Mouse (Mus musculus) limb, embryonic 14.5 days (tissue): Measurements from ENCODE around the gene Rerg. TPM values are rescaled to one million over a fixed set of nuclear protein-coding genes. Genes with fewer than 3 reads are reported as not detected.

ENCODE experiments used
- ATAC-seq: fragments of 200-750 bp; cut with Nextera tagmentation; 2 replicates; pipeline ENCODE4 v1.8.0; 2017; ENCODE audit warnings: low read depth, moderate number of reproducible peaks, moderate TSS enrichment; ENCODE audit not compliant: low FRiP score
- DNase-seq: peaks from one replicate; pipeline ENCODE4 v3.0.0-alpha.2; 2015; ENCODE audit warnings: low spot score
- H3K27ac ChIP-seq: fragments of 300-500 bp; sonication (generic); replicated peaks from 2 replicates; pipeline ENCODE4 v1.5.1; 2014; ENCODE audit warnings: low read depth, mild to moderate bottlenecking, low read length, moderate library complexity, mixed read lengths
- H3K27me3 ChIP-seq: fragments of 300-500 bp; sonication (generic); 2 replicates; pipeline ENCODE4 v1.6.1; 2014; ENCODE audit warnings: low read length, mixed read lengths; ENCODE audit not compliant: control insufficient read depth, insufficient read depth
- H3K36me3 ChIP-seq: fragments of 300-500 bp; sonication (generic); 2 replicates; pipeline ENCODE4 v1.6.1; 2014; ENCODE audit warnings: mild to moderate bottlenecking, low read length, moderate library complexity, mixed read lengths; ENCODE audit not compliant: control insufficient read depth, insufficient read depth
- H3K4me1 ChIP-seq: fragments of 300-500 bp; sonication (generic); 2 replicates; pipeline ENCODE4 v1.6.1; 2014; ENCODE audit warnings: antibody characterized with exemption, low read length, mixed read lengths; ENCODE audit not compliant: control insufficient read depth, insufficient read depth
- H3K4me2 ChIP-seq: fragments of 300-500 bp; sonication (generic); replicated peaks from 2 replicates; pipeline ENCODE4 v1.6.1; 2014; ENCODE audit warnings: low read depth, mild to moderate bottlenecking, low read length, moderate library complexity; ENCODE audit not compliant: severe bottlenecking
- H3K4me3 ChIP-seq: fragments of 300-500 bp; sonication (generic); replicated peaks from 2 replicates; pipeline ENCODE4 v1.5.1; 2014; ENCODE audit warnings: low read length
- H3K9ac ChIP-seq: fragments of 300-500 bp; sonication (generic); 2 replicates; pipeline ENCODE4 v1.6.1; 2014; ENCODE audit warnings: mild to moderate bottlenecking, low read depth, low read length, moderate library complexity; ENCODE audit not compliant: severe bottlenecking
- H3K9me3 ChIP-seq: fragments of 300-500 bp; sonication (generic); 2 replicates; pipeline ENCODE4 v1.6.1; 2016; ENCODE audit warnings: low read length; ENCODE audit not compliant: control insufficient read depth
- POLR2A ChIP-seq: fragments of 200-500 bp; IDR thresholded peaks from 2 replicates; pipeline ENCODE4 v1.8.0; 2012; ENCODE audit warnings: inconsistent platforms, mild to moderate bottlenecking, moderate library complexity, borderline replicate concordance; ENCODE audit not compliant: insufficient read depth, insufficient read length; ENCODE audit errors: extremely low read depth
- WGBS: fragments of 180-500 bp; shearing (Covaris S2); extraction: QIAGEN DNeasy Blood & Tissue Kit; methylation state at CpG from one replicate; pipeline ENCODE4 v1.1.7; 2014; 5-methylcytosine and 5-hydroxymethylcytosine counted together
- polyA plus RNA-seq, 2 experiments: library from polyadenylated mRNA; depleted of rRNA in 1 of 2; stranded (reverse) in 1 of 2; unstranded in 1 of 2; fragments of >200 nt; fragmentation: Nextera tagmentation in 1 of 2; extraction: Ambion mirVana in 1 of 2; gene quantifications; 2 replicates each; pipeline versions ENCODE4 v1.2.1 to v1.2.3; 2012 to 2014

The Rerg gene
- polyA plus RNA-seq, 2 experiments = 22.1 to 33.6 TPM

- ATAC-seq = peak; percentile 83
- Histone ChIP-seq H3K4me3 (no peak overlapping the region), H3K36me3 (no peaks in the 10 kb centered on the region), H3K27ac (no peak overlapping the region), H3K9me3 (no peaks in the 10 kb centered on the region), H3K4me2 (no peak overlapping the region), H3K9ac (no peak overlapping the region), H3K27me3 (no peaks in the 10 kb centered on the region), H3K4me1 (0 out of 2 replicates have a peak, but pooled peaks cover 6% of the 10 kb centered on the region)
- peak; percentile 66 for DNase-seq
- no peak for TF ChIP-seq POLR2A
- WGBS = 56% methylated on average over 6 of the region's 6 CpGs
These were observed 139.6 kb downstream of the Rerg start for GRCm38 (mm10) chr6:137030611-137031097.

- TF ChIP-seq POLR2A = no peak
- Histone ChIP-seq H3K9me3 (no peaks in the 10 kb centered on the region), H3K27me3 (no peaks in the 10 kb centered on the region), H3K4me2 (no peak overlapping the region), H3K36me3 (no peaks in the 10 kb centered on the region), H3K27ac (no peak overlapping the region), H3K4me3 (no peak overlapping the region), H3K4me1 (0 out of 2 replicates have a peak, but pooled peaks cover 6% of the 10 kb centered on the region), H3K9ac (no peak overlapping the region)
- 44% methylated on average over 7 of the region's 7 CpGs for WGBS
- ATAC-seq = peak; percentile 77
- DNase-seq = no peak
These were observed 140.2 kb downstream of the Rerg start for GRCm38 (mm10) chr6:137029931-137030610.

DNA sequence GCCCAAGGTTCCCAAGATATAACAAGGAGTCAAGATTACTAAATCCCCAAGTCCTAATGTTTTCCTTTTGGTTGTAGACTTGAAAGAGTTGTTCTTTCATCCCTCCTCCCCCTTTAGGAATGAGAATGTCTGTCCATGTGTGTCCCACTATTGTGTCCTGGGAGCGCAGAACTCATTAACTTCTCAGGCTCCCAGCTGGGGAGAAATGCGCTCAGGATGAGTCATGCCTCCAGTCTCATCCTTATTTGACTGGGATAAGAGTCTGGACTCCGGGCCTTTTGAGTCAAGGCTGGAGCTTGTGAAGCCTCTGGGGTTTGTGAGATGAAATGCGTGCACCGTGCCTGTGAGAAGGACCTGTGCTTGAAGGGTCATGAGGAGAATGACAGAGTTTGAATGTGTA, 144.8 kb downstream of the Rerg start:
- DNase-seq (no peak), ATAC-seq (no peak)
- 0 out of 2 replicates have a peak, but pooled peaks cover 2% of the 10 kb centered on the region for H3K4me1 ChIP-seq
- H3K4me3 ChIP-seq = no peak overlapping the region
- no peaks in the 10 kb centered on the region for H3K36me3 ChIP-seq
- 80% methylated on average over 5 of the region's 5 CpGs for WGBS
- H3K9ac ChIP-seq = no peak overlapping the region
- no peaks in the 10 kb centered on the region for H3K9me3 ChIP-seq
- H3K4me2 ChIP-seq = no peak overlapping the region
- H3K27ac ChIP-seq = no peak overlapping the region
- no peak for TF ChIP-seq POLR2A
- no peaks in the 10 kb centered on the region for H3K27me3 ChIP-seq

DNA sequence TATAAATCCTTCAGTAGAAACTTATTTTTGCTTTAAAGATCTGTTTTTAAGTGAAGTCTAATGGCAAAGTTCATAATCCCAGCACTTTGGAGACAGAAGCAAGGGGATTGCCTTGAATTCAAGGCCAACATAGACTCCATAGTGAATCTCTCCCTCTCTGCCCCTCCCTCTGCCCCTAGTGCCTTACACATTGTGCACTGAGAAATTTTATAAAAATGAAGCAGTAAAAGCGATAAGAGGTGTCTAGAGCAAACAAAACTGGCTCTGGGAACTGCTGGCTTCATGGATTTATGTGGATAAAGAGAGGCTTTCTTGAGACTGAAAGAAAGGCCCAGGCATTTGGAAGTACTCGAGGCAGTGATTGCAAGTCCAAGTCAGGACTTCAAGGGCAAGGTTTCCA, 145.8 kb downstream of the Rerg start:
- 73% methylated on average over 2 of the region's 2 CpGs for WGBS
- DNase-seq (no peak), ATAC-seq (no peak)
- no peak overlapping the region for H3K4me2 ChIP-seq
- H3K4me1 ChIP-seq = 0 out of 2 replicates have a peak, but pooled peaks cover 3% of the 10 kb centered on the region
- no peak overlapping the region for H3K9ac ChIP-seq
- H3K36me3 ChIP-seq = no peaks in the 10 kb centered on the region
- no peaks in the 10 kb centered on the region for H3K9me3 ChIP-seq
- H3K4me3 ChIP-seq = no peak overlapping the region
- H3K27me3 ChIP-seq = no peaks in the 10 kb centered on the region
- TF ChIP-seq POLR2A = no peak
- no peak overlapping the region for H3K27ac ChIP-seq

GRCm38 (mm10) chr6:137017216-137017973, 152.9 kb downstream of the Rerg start:
- WGBS = 88% methylated on average over 7 of the region's 7 CpGs
- no peak for TF ChIP-seq POLR2A
- Histone ChIP-seq H3K27me3 (no peaks in the 10 kb centered on the region), H3K9me3 (no peaks in the 10 kb centered on the region), H3K4me2 (no peak overlapping the region), H3K36me3 (no peaks in the 10 kb centered on the region), H3K4me3 (no peak overlapping the region), H3K9ac (no peak overlapping the region), H3K27ac (no peak overlapping the region), H3K4me1 (0 out of 2 replicates have a peak, but pooled peaks cover 3% of the 10 kb centered on the region)
- DNase-seq (no peak), ATAC-seq (no peak)
